Mouse (Mus musculus) ES-E14 (cell line): ENCODE data around the gene A230050P20Rik. TPM values are rescaled to one million over a fixed set of nuclear protein-coding genes. Genes with fewer than 3 reads are reported as not detected.
A peak's percentile ranks its signal among the peaks of the same experiment; 100 is the strongest.
"Not testable (repeated sequence)": the region's sequence is repeated elsewhere in the genome, so short reads cannot be mapped to it uniquely, and the experiment has no call there.

ENCODE experiments used
- DNase-seq: peaks from one replicate; pipeline ENCODE4 v3.0.0-alpha.2; 2013; ENCODE audit warnings: low read depth, low spot score
- H3K27ac ChIP-seq: 2 replicates; pipeline ENCODE4 v1.5.1; 2012; ENCODE audit warnings: low read depth, mild to moderate bottlenecking, low read length, moderate library complexity, mixed read lengths; ENCODE audit not compliant: poor library complexity, insufficient read depth, severe bottlenecking
- H3K36me3 ChIP-seq: 2 replicates; pipeline ENCODE4 v1.6.1; 2012; ENCODE audit warnings: mild to moderate bottlenecking, low read length, moderate library complexity, mixed read lengths; ENCODE audit not compliant: control insufficient read depth, poor library complexity, insufficient read depth, severe bottlenecking
- H3K4me1 ChIP-seq, 2 experiments: fragments of 150-350 bp in 1 of 2; sonication (generic) in 1 of 2; 2 replicates each; pipeline ENCODE4 v1.6.1; 2012; ENCODE audit warnings: low read length in 2 of 2, mild to moderate bottlenecking in 1 of 2, mixed read lengths in 1 of 2; ENCODE audit not compliant: control insufficient read depth in 2 of 2, insufficient read depth in 2 of 2, poor library complexity in 1 of 2
- H3K4me3 ChIP-seq, 2 experiments: fragments of 150-350 bp in 1 of 2; sonication (generic) in 1 of 2; 2 replicates each; pipeline ENCODE4 v1.5.1; 2012; ENCODE audit warnings: low read length in 2 of 2, low read depth in 1 of 2, mild to moderate bottlenecking in 1 of 2, mixed read lengths in 1 of 2; ENCODE audit not compliant: insufficient read depth in 1 of 2, poor library complexity in 1 of 2, severe bottlenecking in 1 of 2
- H3K9ac ChIP-seq: 2 replicates; pipeline ENCODE4 v1.6.1; 2012; ENCODE audit warnings: low read depth, mild to moderate bottlenecking, low read length, mixed read lengths; ENCODE audit not compliant: poor library complexity, insufficient read depth, severe bottlenecking
- H3K9me3 ChIP-seq: fragments of 150-350 bp; sonication (generic); 2 replicates; pipeline ENCODE4 v1.6.1; 2012; ENCODE audit warnings: low read depth, mild to moderate bottlenecking, low read length; ENCODE audit not compliant: control insufficient read depth, insufficient read depth
- CHD2 ChIP-seq: IDR thresholded peaks from 2 replicates; pipeline ENCODE4 v1.6.1; 2014; ENCODE audit warnings: mild to moderate bottlenecking, low read depth, low read length, inconsistent platforms
- HCFC1 ChIP-seq: IDR thresholded peaks from 2 replicates; pipeline ENCODE4 v1.6.1; 2012; ENCODE audit warnings: low read length, inconsistent platforms, borderline replicate concordance; ENCODE audit not compliant: insufficient read depth
- MAFK ChIP-seq: IDR thresholded peaks from 2 replicates; pipeline ENCODE4 v1.6.1; 2014; ENCODE audit warnings: mild to moderate bottlenecking, low read depth, low read length, inconsistent platforms; ENCODE audit not compliant: insufficient read depth
- ZC3H11A ChIP-seq: IDR thresholded peaks from 2 replicates; pipeline ENCODE4 v1.6.1; 2012; ENCODE audit warnings: low read depth, mild to moderate bottlenecking, inconsistent platforms, low read length, borderline replicate concordance
- ZNF384 ChIP-seq: IDR thresholded peaks from 2 replicates; pipeline ENCODE4 v1.6.1; 2012; ENCODE audit warnings: low read depth, low read length, inconsistent platforms
- in situ Hi-C, 2 experiments: fragments of 600-800 bp; cut with MboI; formaldehyde crosslinking; loops; one replicate each; pipeline ENCODE4 v1.15.1; 2025; ENCODE audit warnings: low sequenced_read_pairs in 2 of 2, inconsistent platforms in 1 of 2; ENCODE audit not compliant: unreplicated experiment in 2 of 2
- total RNA-seq: library from RNA; depleted of rRNA; stranded (reverse); fragments of 300-350 nt; gene quantifications from 2 replicates; pipeline ENCODE4 v1.2.3, GENCODE M21; 2012

A230050P20Rik gene
- total RNA-seq, 1 experiment: 8.3 TPM

GRCm38 (mm10) chr9:20828127-20828526, 40.3 kb upstream of the A230050P20Rik start:
- TF ChIP-seq HCFC1 (no peak), ZC3H11A (no peak), CHD2 (no peak), MAFK (no peak), ZNF384 (no peak)
- H3K27ac ChIP-seq: no peak overlapping the region

GRCm38 (mm10) chr9:20830901-20831643, 37.4 kb upstream of the A230050P20Rik start:
- in situ Hi-C loops: loop anchor here in 1 of 2 experiments (10.0 kb wide), 1 partner anchor 96 kb away; no protein-coding TSS in a partner anchor
- Histone ChIP-seq H3K36me3 (no peaks in the 10 kb centered on the region), H3K9ac (peak overlapping the region; percentile 46; the same call in 1 of the 2 replicates), H3K4me1 (peaks cover 0 to 7% of the 10 kb centered on the region in 2 experiments; a peak in 1 of 4 replicates), H3K4me3 (peak overlapping the region in 1 of 2 experiments; percentile 7; a peak in 1 of 4 replicates), H3K9me3 (no peaks in the 10 kb centered on the region), H3K27ac (no peak overlapping the region)
- TF ChIP-seq CHD2 (no peak), ZC3H11A (peak; percentile 21; the same call in 1 of the 2 replicates), HCFC1 (no peak), ZNF384 (no peak), MAFK (no peak)
- peak; percentile 82 for DNase-seq

More at GRCm38 (mm10) chr9:20828127-20828526, 40.3 kb upstream of the A230050P20Rik start:
- in situ Hi-C loops: no loop called here
- Histone ChIP-seq H3K4me3 (no peak overlapping the region), H3K9me3 (no peaks in the 10 kb centered on the region), H3K36me3 (no peaks in the 10 kb centered on the region), H3K9ac (no peak overlapping the region), H3K4me1 (peaks cover 0 to 10% of the 10 kb centered on the region in 2 experiments; a peak in 1 of 4 replicates)
- DNase-seq: no peak

GRCm38 (mm10) chr9:20834881-20835280, 33.6 kb upstream of the A230050P20Rik start:
- no peak overlapping the region for H3K9ac ChIP-seq
- H3K9me3 ChIP-seq: no peaks in the 10 kb centered on the region
- TF ChIP-seq HCFC1 (no peak), ZNF384 (no peak)
- H3K27ac ChIP-seq: no peak overlapping the region
- in situ Hi-C loops: loop anchor here in 1 of 2 experiments (10.0 kb wide), 1 partner anchor 100 kb away; no protein-coding TSS in a partner anchor
- no peak overlapping the region for H3K4me3 ChIP-seq
- H3K4me1 ChIP-seq: 0 out of 4 replicates have a peak, but pooled peaks cover 0 to 5% of the 10 kb centered on the region in 2 experiments
- DNase-seq: no peak
- no peaks in the 10 kb centered on the region for H3K36me3 ChIP-seq

GRCm38 (mm10) chr9:20835431-20835954, 32.9 kb upstream of the A230050P20Rik start:
- not testable (repeated sequence) for H3K27ac ChIP-seq, H3K9me3 ChIP-seq, H3K4me1 ChIP-seq, H3K4me3 ChIP-seq, DNase-seq, H3K9ac ChIP-seq, H3K36me3 ChIP-seq
- in situ Hi-C loops: loop anchor here in 1 of 2 experiments (10.0 kb wide), 1 partner anchor 101 kb away; no protein-coding TSS in a partner anchor
